Mouse (Mus musculus): ENCODE data around the gene Asprv1.
A peak's percentile ranks its signal among the peaks of the same experiment; 100 is the strongest.

Asprv1 gene

DNA sequence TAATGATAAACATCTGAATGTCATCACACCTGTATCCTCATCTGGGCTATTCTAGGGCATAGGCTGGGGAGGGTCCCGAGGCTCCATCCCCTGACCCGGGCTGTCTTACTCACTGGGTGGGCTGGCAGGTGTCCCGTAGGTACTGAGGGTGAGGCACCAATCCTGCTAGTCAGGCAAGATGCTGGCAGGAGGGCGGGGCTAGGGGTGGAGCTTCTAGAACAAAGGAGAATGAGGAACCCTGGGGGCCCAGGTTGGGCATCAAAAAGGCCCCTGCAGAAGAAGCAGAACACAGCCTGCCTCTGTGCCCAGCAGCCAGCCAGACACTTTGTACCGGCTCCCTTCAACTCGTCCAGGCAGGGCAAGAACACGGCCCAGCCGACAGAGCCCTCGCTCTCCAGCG, at the start of gene Asprv1:
Gene Asprv1, plus strand, starts transcription at position 219 of the 400 bp plus-strand sequence.
- DNase-seq = no peak

DNA sequence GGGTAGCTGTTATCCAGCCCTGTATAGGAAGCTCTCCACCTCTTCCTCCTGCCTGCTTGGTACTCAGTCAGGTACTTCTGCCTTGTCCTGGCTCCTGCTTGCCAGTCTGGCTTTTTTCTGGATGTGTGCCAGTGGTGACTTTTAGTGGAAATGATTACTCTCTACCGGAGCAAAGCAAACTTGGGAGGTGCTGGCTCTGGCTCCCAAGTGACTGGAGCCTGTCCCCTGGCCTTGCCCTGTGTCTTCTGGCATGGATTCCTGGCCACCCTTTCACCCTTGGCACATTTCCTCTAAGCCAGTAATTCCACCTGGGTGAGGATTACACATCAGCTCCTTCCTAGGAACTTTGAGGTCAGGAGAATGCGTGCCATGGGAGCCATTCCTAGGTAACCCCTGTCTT, 49.6 kb upstream of the Asprv1 start:
- peak; percentile 82 for DNase-seq

DNA sequence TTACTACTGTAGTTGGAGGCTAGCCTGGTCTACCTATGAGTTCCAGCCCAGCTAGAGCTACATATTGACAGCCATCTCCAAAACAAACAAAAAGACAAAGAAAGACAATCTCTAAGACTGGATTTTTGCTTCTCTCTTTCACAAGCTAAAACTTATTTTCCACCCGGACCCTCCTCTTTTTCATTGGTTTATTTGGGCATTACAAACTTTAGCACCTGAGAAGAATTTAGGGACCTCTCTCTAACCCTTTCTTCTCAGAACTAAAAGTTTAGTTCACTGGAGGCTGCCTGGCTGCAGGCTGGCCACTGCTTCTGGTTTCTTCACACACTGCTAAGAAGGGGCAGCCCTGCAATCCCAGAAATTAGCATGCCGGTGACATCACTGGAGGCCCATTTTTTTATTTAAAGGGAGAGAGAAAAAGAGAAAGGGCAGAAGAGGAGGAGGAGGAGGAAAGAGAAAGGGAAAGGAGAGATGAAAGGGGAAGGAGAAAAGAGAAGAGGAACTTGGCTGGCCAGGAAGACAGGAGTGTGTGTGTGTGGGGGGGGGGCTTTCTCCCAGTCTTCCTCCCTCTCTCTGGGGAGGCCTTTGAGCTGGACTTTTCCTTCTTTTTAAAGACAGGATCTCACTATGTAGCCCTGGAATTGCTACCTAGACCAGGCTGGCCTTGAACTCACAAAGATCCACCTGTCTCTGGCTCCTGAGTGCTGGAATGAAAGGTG, 48.7 kb upstream of the Asprv1 start:
- no peak for DNase-seq

DNA sequence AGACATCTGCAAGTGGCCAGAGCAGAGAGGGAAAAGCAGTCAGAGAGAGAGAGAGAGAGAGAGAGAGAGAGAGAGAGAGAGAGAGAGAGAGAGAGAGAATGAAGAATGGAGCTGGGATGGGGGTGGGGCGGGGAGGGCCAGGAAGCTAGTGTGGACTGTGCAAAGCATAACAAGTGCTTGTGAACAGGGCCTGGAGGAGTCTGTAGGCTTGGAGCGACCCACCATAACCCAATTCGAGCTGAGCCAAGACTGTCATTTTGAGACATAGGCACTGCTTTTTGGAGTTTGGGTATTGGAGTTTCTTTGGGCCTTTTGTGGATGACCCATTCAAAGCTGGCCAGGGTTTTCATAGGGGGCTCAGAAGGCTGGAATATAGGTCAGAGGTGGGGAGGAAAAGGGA, 48.0 kb upstream of the Asprv1 start:
- DNase-seq = no peak

DNA sequence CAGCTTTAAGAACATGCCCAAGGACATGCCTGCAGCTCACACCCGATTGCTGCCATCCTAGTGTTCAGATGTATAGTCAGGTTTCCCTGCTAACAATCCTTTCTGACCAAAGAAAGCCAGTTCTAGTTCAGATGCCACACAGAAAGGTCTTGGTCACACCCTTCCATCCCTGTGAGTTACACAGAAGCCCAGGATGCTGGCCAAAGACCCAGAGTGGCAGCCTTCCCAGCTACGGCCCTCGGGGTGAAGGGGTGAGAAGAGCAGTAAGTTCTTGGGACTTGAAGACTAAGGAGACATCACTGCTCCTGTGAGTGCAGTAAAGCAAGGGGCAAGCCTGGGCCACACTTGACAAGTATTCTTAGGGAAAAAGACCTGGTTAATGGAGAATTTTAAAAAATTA, 44.8 kb upstream of the Asprv1 start:
- no peak for DNase-seq

DNA sequence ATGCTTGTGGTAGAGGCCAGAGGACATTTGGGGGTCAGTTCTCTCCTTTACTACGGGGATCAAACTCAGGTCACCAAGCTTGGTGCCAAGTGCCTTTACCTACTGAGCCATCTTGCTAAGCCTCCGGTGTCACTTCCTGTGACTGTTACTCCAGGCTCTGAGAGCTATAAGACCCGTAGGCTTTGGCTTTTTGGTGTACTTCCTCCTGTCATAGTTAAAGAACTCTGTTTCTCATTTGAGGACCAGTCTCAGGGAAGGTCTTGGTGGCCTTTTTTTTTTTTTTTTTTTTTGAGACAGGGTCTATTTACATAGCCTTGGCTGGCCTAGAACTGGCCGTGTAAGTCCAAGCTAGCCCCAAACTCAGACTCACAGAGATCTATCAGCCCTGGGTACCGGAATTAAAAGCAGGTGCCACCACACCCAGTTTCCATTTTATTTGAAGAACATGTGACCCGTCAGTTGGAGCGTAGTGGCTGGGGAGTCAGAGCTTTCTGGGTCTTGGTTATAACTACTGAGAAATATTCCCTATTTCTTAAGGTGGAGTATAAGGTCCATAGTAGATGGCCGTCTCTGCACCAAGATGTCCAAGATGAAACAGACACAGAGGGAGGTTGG, 44.3 kb upstream of the Asprv1 start:
- DNase-seq = no peak

DNA sequence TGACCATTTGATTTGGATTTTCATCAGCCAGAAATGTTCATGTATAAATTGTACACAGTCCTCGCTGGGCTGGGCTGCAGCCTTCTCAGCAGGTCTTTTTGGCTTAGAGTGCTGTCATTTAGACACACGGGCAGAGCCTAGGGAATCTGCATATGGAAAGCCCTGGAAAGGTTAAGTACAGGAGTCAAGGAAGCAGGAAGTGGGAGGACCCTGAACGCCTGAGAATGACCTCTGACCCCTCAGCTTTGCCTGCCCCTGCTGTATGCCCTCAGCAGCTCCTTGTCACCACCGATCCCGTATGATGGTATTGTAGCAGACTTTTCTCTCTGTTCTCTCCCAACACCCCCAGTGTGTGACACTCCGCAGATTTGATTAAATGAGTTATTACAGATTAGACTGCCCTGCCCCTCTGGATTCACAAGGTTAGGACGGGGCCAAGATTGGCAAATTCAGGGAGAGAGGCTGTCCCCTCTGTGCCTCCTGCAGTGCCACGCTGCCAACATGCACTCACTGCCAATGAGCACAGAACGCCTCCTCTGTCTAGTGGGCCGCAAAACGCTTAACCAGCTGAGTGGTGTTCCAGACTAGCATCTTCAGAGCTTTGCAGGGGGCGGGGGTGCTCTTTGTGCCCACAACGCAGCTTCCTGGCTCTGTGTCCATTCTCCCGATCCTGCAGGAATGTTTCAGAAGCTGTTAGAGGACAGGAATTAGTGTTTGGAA, 43.5 kb upstream of the Asprv1 start:
- DNase-seq = peak; percentile 60

DNA sequence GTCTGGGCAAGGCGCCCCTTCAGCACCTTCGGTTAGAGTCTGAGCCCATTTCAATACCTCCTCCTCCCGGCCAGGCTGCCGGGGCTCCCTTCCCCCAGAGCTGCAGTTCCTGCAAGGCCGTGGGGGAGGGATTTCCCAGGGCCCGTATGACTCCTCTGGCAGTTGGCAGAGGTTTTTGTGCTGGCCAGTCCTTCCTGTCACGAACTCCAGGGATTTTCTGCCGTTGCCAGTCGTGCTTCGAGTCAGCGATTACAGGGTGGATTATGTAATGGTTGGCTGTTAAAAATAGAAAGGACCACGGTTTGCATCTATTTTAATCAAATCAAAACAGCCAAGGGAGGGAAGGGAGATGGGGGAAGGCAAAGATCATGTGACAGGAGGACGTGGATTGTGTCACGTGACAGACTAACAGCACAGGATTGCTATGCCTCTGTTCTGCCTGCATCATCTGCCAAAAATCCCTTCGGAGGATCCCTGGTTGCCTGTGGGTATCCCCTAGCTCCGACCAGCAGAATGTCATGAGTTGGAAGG, 42.8 kb upstream of the Asprv1 start:
- DNase-seq = peak; percentile 95

DNA sequence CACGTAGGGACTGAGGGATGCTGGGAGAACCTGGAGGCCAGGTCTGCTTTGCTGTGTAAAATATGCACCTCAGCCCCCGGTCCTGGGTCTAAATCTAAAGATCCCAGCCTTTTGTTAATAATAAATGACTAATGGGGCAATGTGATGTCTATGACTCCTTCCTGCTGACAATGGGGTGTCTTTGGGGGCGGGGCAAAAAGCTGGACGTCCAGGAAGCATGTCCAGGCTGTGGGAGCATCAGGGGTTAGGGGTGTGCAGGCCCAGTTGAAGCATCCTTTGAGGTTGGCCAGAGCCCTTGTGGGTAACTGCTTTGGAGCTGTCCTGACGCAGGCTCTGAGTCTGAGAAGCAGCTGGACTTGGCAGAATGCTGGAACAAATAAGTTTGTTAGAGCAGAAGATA, 41.9 kb upstream of the Asprv1 start:
- DNase-seq = peak; percentile 11

DNA sequence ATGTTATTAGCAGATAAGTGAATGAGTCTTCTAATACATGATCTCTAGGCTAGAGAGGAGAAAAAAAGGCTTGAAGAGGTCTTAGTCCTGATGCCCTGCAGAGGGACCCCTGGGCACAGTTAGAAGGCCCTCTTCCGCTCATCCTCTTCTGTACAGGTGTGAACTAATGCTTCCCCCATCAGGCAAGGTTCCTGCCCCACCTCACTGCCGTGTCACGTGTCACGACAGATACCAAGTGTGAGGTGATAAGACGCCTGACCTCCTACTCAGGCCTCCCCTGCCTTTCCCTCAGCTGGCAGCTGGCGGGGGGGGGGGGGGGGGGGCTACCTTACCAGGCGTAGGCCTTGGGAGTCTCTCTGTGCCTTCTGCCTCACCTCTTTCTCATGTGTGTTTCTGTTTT, 39.5 kb upstream of the Asprv1 start:
- no peak for DNase-seq

DNA sequence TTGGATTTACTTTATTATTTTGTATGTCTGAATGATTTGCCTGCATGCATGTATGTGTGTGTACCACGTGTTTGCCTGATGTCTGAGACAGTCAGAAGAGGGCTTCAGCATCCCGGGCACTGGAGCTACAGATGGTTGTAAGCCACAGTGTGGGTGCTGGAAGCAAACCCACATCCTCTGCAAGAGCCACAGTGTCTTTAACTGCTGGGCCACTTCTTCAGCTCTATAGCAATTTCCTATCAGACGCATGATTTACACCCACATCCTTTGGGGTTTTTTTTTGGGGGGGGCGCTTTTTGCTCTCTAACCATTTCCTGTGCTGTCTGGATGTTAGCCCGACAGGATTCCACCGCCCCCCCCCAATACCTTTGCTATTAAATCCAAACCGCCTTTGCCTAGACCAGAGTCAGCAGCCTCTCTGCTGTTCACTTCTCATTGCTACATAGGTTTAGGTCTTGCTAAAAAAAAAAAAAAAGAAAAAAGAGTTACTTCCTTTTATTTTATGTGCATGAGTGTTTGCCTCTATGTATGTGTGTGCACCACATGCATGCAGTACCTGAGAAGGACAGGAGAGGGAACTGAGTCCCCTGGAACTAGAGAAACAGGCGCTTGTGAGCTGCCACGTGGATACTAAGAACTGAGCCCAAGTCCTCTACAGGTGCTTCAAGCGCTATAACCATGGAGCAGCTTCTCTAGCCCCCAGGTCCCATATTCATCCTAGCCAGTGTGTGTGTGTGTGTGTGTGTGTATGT, 34.6 kb upstream of the Asprv1 start:
- no peak for DNase-seq

DNA sequence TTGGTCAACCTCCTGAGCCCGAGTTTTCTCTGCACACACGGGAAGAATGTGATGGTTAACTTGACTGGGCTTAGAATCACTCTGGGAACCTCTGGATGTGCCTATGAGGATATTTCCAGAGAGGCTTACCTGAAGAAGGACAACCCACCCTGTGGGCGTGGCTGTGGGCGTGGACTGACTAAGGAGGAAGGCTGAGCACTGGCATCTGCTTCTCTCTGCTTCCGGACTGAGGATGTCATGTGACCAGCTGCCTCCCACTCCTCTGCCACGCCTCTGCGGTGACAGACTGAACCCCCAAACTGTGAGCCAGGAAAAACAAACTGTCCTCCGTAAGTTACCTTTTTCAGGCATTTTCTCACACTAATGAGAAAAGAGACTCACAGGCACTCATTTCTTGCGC, 33.3 kb upstream of the Asprv1 start:
- DNase-seq = peak; percentile 81

DNA sequence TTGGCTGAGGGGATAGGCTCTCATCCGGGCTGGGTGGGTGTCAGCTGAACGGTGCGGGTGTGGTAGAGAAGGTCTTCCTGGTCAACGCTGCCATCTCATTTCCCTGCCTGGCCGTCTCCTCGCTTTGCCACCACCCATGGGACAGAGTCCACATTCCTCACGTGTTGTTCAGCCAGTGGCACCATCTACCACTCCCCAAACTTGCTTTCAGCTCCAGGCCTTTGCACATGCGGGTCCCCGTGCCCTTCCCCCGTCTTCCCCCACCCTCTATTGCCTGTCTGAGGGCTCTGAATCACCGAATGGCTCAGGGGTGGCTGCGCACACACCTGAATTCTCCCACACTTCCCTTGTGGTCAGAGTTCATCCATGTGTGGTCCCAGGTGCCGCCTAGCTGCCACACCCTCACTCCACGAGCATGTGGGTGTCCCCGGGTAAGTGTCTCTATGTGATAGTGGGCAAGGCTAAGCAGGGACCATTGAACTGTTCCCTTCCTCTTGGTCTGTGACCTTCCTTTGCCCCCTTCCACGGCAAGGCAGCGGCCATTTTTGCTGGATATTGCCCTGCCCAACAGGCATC, 32.0 kb upstream of the Asprv1 start:
- peak; percentile 39 for DNase-seq

DNA sequence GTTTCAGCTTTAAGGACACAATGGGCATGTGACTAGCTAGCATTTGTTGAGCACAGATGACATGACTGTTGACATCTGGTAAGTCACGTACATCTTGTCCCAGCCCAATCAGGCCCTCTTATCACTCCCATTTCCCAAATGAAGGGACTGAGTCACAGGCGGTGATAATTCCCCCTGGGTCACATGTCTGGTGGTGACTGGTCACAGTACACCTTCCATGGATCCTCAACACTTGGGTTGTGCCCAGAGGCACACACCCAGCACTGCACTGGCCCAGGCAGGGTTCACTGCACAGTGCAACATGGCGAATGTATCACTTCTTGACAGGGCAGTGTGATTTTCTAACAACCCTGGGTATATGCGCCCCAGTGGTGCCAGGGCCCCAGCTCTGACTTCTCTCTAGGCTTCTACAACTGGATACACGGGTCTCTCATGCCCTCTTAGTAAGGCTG, 29.2 kb upstream of the Asprv1 start:
- peak; percentile 10 for DNase-seq

DNA sequence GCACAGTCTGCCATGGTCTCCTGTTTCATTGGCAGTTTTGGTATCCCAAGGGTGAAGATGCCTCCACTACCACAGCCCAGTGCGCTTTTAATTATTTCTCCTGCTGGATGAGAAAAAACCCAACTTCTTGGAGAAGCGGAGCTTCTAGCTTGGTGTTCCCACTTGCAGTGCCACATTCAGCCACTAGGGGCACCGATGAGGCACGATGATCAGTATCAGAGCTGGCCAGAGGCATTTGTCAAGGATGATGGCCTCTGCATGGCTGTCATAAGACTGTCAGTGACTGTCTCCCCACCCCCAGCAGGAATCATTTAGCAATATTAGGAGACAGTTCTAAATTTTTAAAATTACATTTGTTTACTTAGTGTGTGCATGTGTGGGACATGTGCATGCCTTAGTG, 28.8 kb upstream of the Asprv1 start:
- DNase-seq = peak; percentile 67

DNA sequence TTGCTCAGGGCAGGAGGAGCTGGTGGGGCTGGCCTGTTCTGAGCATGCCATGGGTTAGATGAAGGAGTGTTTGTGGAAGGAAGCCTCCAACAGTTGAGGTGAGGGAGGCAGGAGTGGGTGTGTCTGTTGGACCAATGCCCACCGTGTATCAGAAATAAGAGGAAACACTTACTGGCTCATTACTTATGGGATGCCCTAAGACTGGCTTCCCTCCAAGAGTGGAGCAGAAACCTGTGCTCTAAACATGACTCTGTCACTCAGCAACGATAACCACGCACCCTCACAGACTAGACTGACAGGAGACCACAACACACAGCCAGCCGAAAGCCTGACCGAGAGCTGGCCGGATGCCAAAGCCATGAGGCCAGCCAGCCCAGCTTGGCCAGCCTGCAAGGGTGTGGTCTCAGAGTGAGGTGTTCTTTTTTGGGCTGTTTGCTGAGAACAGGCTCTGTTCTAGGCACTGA, 28.0 kb upstream of the Asprv1 start:
- peak; percentile 54 for DNase-seq

DNA sequence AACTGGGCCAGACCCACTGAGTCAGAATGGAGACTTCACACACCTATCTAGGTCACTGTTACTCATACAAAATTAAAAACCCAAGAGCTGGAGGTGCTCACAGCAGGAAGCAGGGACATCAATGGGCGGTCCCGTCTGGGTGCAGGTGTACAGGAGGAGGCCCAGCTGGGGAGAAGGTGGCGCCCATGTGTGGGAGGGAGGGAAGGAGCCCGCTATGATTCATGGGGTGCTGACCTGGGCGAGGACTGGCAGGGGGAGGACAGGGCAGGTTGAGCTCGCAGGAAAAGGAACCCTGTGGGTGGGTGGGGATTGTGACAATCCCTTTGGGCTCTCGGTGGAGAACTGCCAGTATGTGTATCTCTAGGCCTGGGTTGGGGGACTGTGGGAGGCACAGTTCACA, 22.7 kb upstream of the Asprv1 start:
- DNase-seq = no peak

DNA sequence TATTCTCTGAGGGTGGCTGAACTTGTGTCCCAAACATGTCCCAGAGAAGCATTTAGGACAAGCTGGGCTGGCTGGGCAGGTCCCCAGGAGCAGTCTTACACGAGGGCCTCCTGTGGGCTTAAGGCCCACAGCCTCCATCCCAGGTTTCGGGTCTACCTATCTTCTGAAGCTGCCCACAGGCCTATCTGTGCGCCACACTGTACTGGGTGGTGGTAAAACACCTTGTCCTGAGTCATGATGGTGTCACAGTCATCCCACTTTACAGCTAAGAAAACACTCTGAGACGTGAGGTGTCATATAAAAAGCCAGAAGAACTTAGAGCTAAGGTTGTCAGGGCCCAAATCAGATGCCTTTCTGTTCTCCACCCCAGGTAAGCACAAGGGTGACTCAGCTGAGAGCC, 21.7 kb upstream of the Asprv1 start:
- DNase-seq = no peak

DNA sequence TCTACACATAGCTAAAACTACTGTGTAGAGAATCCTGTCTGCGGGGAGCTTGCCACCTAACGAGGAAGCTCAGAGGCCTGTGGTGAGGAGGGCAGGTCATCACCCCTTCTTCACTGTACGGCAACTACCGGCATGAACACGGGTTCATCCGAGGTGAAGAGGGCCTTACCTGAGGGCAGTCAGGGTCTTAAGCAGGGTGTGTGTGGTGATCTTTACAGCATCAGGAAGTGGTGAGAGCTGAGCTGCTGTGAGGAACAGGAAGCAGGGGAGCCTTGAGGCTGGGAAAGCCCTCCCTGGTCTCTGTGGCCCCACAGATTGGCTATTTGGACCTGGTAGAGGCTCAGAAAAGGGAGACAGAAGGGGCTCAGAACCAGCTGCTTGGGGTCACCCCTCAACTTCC, 20.5 kb upstream of the Asprv1 start:
- no peak for DNase-seq

DNA sequence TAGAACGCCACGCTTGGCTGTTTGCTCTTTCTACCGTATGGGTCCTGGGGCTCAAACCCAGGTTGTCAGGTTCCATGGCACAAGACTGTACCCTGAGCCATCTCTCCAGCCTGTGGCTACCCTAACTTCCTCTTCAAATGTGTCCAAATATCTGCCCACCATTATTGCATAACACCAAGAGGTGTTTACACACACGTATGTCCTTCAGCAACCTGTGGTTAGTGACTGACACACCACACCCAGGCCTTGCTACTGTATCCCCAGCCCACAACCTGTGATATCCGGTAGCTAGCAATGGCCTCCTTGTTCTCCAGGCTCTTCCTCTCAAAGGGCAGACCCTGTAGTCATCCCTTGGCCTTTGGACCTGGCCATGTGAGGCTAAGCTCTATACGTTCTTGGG, 18.7 kb upstream of the Asprv1 start:
- no peak for DNase-seq

DNA sequence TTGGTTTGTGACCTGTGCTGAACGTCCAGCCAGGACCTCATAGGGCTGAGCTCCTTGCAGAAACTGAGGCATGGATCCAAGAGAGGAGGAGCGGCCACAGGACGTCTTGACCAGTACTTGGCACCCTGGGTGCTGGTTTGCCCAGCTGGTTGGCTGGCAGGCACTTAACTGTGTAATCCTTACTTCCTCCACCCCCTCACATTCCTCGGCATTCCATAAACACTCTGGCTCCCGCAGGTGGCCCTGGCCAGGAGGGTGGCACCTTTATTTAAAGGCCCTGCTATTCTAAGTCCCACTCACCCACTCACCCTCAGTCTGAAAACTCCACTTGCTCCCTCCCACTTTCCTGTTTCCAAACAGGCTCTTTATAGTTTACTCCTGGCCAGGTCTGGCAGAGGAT, 17.2 kb upstream of the Asprv1 start:
- peak; percentile 89 for DNase-seq

DNA sequence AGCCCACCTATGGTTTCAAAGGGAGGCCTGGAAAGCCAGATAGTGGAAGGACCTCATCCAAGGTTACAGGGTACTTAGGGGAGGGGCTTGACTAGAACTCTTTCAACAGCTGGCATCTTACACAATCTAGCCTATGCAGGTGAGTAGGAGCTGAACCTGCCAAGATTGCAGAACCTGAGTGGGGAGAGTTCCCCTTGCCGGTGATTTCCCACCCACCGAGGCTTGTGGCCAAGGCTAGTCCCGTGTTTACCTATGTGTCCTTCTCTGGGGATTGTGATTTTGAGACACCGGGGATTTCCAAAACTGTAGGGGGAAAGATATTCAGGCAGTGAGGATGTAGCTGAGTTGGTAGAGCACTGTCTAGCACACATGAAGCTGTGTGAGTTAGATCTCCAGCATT, 12.7 kb upstream of the Asprv1 start:
- no peak for DNase-seq

DNA sequence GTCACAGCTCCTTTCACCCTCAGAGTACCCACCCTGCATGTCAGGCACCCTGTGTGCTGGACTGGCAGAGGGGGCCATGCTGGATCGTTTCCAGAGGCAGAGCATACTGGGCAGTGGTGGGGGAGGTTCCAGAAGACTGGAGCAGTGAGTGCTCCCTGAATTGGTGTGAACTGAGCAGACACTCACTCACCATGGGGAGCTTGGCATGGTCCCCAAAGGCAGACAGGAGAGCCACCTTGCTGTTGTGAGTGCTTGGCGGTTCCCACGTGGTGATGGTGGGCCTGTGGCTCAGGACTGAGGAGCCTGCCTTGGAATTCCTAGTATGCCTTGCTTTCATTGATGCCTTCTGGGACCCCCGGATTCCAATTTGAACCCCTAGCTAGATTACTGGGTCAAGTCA, 4.8 kb upstream of the Asprv1 start:
- DNase-seq = no peak
